Mouse (Mus musculus) cerebellum, adult 2 months (tissue): Measurements from ENCODE around the gene Pard6b. TPM values are rescaled to one million over a fixed set of nuclear protein-coding genes. Genes with fewer than 3 reads are reported as not detected.

Source experiments
- DNase-seq, 2 experiments: peaks; one replicate each; pipeline ENCODE4 v3.0.0; 2021
- H3K27ac ChIP-seq: fragments of 200-500 bp; 2 replicates; pipeline ENCODE4 v1.5.1; 2012; ENCODE audit warnings: low read length, control low read depth, inconsistent platforms; ENCODE audit not compliant: insufficient read depth
- H3K27me3 ChIP-seq: fragments of 200-500 bp; 2 replicates; pipeline ENCODE4 v1.6.1; 2012; ENCODE audit warnings: inconsistent platforms, mild to moderate bottlenecking, low read length, moderate library complexity; ENCODE audit not compliant: control insufficient read depth, insufficient read depth
- H3K4me1 ChIP-seq: fragments of 200-500 bp; 2 replicates; pipeline ENCODE4 v1.6.1; 2011; ENCODE audit warnings: low read length; ENCODE audit not compliant: control insufficient read depth, insufficient read depth
- H3K4me3 ChIP-seq: fragments of 200-500 bp; replicated peaks from 2 replicates; pipeline ENCODE3; 2011; ENCODE audit warnings: mild to moderate bottlenecking, low read depth, low read length, control low read depth; ENCODE audit not compliant: insufficient read depth
- CTCF ChIP-seq: fragments of 200-500 bp; IDR thresholded peaks from 2 replicates; pipeline ENCODE4 v1.5.1; 2011; ENCODE audit warnings: low read depth, mild to moderate bottlenecking, control low read depth, low read length, moderate library complexity, borderline replicate concordance; ENCODE audit not compliant: insufficient read depth
- POLR2A ChIP-seq: fragments of 200-500 bp; IDR thresholded peaks from 2 replicates; pipeline ENCODE4 v1.6.1; 2011; ENCODE audit warnings: low read length, control low read depth, borderline replicate concordance; ENCODE audit not compliant: insufficient read depth
- WGBS: fragments of 180-500 bp; shearing (Covaris S2); methylation state at CpG from one replicate; pipeline ENCODE4 v1.1.7; 2018; 5-methylcytosine and 5-hydroxymethylcytosine counted together
- polyA plus RNA-seq: library from polyadenylated mRNA; depleted of rRNA; stranded (reverse); fragments of >200 nt; gene quantifications from 2 replicates; pipeline ENCODE4 v1.2.3, GENCODE M21; 2012; rRNA removed

Gene Pard6b
- polyA plus RNA-seq, 1 experiment, result 5.3 TPM

DNA sequence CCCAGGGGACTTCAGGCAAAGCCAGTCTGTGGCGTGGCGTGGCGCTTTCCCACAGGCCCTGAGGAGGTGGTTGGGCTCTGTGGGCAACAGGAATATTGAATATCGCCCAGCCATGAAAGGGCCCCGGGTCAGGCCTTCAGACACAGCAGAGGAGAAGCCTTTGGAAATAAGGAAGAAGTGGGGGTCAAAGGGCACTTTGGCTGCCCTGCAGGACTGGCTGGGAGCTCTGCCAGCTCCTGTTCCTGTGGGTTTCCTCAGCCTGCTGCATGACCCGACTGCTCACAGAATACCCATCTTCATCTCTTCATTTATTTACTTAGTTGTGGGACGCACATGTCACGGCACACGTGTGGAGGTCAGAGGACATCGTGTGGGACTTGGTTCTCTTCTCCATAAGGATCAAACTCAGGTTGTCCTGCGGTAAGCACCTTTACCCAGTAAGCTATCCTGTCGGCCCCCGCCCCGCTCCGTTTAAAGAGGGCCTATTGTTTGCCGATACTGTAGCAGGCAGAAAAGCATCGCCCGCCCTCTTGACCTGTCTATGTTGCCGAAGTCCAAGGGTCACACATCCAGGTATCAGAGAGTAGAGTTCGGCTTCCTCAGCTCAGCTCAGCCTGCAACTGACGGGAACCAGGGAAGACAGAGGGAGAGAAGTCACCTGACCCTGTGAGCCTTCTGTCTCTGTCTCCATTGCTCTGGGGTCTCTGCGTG, 67.1 kb downstream of the Pard6b start:
- no peaks in the 10 kb centered on the region for H3K27me3 ChIP-seq

DNA sequence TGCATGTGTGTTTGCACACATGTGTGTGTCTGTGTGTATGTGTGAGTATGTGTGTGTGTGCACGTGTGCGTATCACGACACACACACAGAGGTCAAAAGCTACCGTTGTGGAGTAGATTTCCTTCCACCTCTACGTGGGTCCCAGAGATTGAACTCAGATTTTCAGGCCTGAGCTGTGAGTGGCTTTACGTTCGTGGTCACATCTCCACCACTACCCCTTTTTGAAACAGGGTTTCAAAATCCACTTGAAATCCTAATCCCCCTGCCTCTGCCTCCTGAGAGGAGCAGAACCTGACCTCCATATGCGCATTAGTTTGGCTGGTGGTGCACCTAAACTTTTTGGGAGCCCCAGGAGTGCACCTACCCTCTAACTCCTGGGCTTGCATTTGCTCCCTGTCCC, 68.4 kb downstream of the Pard6b start:
- no peak for TF ChIP-seq CTCF
- no peak for TF ChIP-seq POLR2A
- Histone ChIP-seq H3K4me3 (no peak overlapping the region), H3K27ac (no peak overlapping the region), H3K27me3 (no peaks in the 10 kb centered on the region), H3K4me1 (no peaks in the 10 kb centered on the region)
- WGBS, result 94% methylated on average over 8 of the region's 8 CpGs
- DNase-seq, result no peak

More for the DNA sequence above, 67.1 kb downstream of the Pard6b start:
- Histone ChIP-seq H3K4me1 (no peaks in the 10 kb centered on the region), H3K4me3 (no peak overlapping the region), H3K27ac (no peak overlapping the region)
- no peak for DNase-seq
- no peak for TF ChIP-seq CTCF
- TF ChIP-seq POLR2A, result no peak
- WGBS, result 68% methylated on average over 22 of the region's 22 CpGs

Other genes with a start within 250 kb of the Pard6b start
- 24.5 and 25.0 TPM in 2 replicates for gene Ptpn1, start 148.9 kb upstream of the Pard6b start, polyA plus RNA-seq
- 0.44 and 0.84 TPM in 2 replicates for gene Ripor3, start 70.4 kb upstream of the Pard6b start, polyA plus RNA-seq
- 25.9 and 33.0 TPM in 2 replicates for gene Adnp, start 126.1 kb downstream of the Pard6b start, polyA plus RNA-seq
- gene Gm20716, start 149.4 kb downstream of the Pard6b start, polyA plus RNA-seq, result 36.1 and 39.9 TPM in 2 replicates
- 26.7 and 28.1 TPM in 2 replicates for gene Dpm1, start 149.6 kb downstream of the Pard6b start, polyA plus RNA-seq
- 13.4 and 14.1 TPM in 2 replicates for gene Mocs3, start 149.6 kb downstream of the Pard6b start, polyA plus RNA-seq
- 1.5 and 1.8 TPM in 2 replicates for gene Kcng1, start 200.7 kb downstream of the Pard6b start, polyA plus RNA-seq